Mouse (Mus musculus) brain, embryonic 14.5 days (tissue): ENCODE data around the gene Kazn.

Experiments
- CTCF ChIP-seq: fragments of 200-500 bp; IDR thresholded peaks from 2 replicates; pipeline ENCODE4 v1.5.1; 2012; ENCODE audit warnings: inconsistent platforms, mild to moderate bottlenecking, moderate library complexity, borderline replicate concordance; ENCODE audit not compliant: insufficient read depth, insufficient read length; ENCODE audit errors: extremely low read depth
- POLR2A ChIP-seq: fragments of 200-500 bp; IDR thresholded peaks from 2 replicates; pipeline ENCODE4 v1.6.1; 2012; ENCODE audit warnings: mild to moderate bottlenecking, inconsistent platforms, borderline replicate concordance; ENCODE audit not compliant: poor library complexity, insufficient read depth, insufficient read length, severe bottlenecking; ENCODE audit errors: extremely low read depth

DNA sequence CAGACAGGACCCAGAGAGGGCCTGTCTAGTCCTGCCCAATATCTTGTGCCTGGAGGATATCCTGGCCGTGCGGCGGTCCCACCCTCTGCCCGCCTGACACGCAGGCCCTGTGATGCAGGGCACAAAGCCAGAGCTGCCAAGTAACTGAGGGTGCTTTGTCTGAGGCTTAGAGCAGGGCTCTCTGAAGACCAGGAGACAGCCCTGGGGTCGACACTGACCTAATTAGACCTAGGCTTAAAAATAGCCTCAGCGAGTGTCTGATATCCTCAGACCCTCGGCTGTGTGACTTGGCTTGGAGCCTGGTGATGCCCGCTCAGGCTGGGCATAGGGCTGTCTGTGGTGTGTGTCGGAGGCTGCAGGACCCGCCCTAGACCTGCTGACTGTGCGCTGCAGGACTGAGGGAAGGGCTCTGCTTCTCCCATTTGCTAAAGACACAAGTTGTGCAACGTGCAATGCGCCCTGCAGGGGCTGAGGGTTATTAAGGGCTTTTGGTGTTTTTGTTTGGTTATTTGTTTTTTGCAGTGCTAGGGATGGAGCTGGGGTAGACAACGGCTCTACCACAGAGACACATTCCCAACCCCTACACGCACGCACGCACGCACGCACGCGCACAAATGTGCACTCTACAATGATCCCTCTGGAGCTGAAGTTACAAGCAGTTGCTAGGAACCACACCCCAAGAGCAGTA, 181.5 kb downstream of the Kazn start:
- TF ChIP-seq CTCF: no peak
- no peak for TF ChIP-seq POLR2A
